Mouse (Mus musculus): ENCODE results near the gene Med16. TPM values are rescaled to one million over a fixed set of nuclear protein-coding genes. Genes with fewer than 3 reads are reported as not detected.
A peak's percentile ranks its signal among the peaks of the same experiment; 100 is the strongest.

Med16 gene
- total RNA-seq, 2 experiments from 2014 or later: 31.2 to 32.8 TPM

DNA sequence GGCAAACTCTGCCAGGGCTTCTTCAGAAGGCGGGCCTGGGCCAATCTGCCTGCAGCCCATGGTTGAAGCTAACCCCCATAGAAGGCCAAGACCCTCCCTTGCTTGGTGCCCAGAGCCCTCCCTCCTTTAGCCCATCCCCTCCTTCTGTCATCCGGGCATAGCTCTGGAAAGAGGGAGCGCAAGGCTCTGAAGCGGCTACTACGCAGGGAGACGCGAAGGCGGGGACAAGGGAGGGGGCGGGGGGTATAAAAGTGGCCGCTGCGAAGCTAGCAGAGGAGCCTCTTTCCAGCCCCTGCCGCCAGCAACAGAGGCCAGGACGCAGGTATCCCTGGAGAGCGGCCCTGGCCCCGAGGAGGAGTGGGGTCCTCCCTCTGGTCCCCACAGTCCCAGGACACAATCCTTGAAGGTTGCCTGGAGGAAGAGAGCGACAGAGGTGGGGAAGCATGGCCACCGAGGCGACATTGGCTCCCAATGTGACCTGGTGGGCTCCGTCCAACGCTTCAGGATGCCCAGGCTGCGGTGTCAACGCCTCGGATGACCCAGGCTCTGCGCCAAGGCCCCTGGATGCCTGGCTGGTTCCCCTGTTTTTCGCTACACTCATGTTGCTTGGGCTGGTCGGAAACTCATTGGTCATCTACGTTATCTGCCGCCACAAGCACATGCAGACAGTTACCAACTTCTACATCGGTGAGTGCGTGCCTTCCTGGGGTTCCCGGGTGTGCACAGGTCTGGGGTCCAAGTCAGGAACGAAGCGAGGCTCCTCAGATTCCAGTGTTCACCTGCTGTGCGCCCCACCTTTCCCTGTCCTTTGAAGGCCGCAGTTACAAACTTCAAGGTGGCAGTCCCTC, 9.7 kb upstream of the Med16 start:
- DNase-seq (ENCODE audit: low spot score): no peak

- DNase-seq (ENCODE audit: low spot score): no peak
Measured at GRCm38 (mm10) chr10:79917532-79918100, 8.9 kb upstream of the Med16 start.

DNA sequence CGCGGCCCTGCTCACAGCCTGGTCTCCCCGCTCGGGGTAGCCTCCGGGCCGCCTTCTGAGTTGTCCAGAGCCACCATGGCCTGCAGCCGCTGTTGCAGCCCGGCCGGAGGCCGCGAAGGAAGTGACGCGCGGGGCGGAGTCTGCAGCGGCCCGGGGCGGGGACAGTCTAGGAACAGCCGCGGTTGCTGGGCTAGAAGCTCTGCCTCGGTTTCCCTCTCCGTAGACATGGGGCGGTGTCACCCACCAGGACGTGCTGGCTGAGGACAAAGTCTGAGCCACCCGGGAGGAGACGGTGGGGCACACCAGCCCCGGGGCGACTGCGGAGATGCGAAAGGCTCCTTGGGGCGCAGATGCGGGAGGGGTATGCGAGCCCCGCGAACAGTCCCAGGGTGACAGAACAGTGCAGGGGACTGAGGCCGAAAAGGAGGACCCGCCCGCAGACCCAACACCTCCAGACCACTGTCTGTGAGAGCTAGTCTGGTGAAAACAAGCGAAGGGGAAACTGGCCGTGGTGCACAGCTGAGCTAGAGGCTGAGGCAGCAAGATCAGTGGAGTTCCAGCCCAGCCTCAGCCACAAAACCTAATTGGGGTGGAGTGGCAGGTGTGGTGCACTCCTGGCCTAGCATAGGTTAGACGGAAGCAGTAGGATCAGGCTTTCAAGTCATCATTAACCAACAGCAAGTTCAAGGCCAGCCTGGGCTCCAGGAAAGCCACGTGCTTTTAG, 8.2 kb upstream of the Med16 start, which contains the start of gene Kiss1r:
Kiss1r (plus strand) TSS at position 164 of the 724 bp plus-strand sequence.
- DNase-seq (ENCODE audit: low spot score): peak; percentile 85

DNA sequence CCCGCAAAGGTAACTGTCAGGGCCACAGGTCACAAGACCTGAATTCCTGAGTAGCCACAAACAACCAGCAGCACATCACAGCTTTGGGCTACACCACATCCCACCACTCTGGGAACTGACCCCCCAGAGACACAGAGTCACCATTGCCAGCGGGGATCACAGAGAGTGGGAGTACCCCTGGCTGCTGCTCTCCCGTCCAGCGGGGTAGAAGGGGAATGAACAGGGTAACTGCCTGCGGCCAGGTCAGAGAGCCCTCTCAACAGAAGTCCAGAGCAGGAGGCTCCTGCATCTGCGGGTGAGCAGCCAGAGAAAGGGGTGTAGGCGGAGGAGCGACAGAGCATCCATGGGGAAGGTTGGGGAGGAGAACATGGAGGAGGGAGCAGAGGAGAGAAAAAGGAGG, 7.4 kb upstream of the Med16 start:
- no peak for DNase-seq (ENCODE audit: low spot score)

DNA sequence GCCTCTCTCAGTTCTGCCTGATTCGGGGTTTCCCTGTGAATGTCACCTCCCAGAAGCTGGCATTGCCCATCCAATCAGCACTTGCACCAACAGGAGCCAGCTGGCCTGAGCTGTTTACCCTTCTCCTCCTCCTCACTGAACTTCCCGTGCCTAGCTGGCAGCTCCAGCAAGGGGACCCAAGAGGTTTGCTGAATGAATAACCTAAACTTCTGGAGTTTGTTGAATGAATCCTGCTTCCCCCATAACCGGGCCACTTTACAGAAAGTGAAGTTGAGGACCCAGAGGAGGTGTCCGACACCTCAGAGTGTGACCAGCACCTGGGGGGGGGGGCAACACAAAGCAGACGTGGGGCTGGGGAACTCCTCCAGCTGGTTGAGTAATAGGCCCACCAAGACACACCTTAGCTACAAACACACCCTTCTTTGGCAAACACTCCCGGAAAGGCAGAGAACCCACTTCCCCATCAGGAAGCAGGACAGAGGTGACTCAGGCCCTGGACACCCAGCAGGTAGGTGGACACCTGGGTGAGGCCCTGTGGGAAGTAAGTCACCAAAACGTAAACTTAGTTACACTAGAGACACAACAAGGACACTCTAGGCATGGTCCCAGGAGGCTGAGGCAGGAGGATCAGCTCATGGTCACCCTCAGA, 6.3 kb upstream of the Med16 start:
- no peak for DNase-seq (ENCODE audit: low spot score)

DNA sequence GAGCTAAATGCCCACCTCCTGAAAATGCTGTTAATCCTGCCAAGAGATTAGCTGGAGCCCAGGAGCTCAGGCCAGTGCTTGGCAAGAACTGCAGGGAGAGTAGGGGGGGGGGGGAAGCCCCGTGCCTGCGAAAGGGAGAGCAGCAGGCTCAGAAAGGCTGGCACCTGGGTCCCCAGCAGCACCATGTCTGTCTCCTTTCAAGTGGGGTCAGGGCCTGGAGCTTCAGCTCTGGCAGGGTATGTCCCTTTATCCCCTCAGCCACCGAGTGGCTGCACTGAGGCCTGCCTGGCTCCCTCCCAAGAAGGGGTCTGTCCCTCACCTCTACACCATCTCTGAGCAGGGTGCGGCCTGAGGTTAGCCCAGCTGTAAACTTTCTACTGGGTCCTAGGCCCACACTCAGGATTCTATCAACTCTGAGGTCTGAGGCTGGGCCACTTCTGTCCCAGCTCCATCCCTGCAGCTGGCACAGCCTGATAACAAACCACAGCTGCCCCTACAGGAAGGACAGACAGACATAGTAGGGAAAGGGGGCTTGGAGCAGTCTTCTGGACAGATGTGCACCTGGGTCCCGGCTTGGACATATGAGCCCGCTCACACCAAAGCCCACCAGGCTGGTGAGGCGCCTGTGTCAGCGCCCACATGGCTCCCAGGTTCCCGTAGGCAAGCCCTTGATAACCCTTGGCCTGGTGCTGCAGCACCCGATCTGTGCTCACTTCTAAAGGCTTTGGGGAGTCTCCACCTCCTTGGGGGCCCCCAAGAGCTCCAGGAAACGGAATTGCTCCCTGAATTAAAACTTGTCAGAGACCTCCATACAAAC, 5.6 kb upstream of the Med16 start:
- DNase-seq (ENCODE audit: low spot score): no peak

GRCm38 (mm10) chr10:79912412-79912811, 3.7 kb upstream of the Med16 start:
- no peak for DNase-seq (ENCODE audit: low spot score)

DNA sequence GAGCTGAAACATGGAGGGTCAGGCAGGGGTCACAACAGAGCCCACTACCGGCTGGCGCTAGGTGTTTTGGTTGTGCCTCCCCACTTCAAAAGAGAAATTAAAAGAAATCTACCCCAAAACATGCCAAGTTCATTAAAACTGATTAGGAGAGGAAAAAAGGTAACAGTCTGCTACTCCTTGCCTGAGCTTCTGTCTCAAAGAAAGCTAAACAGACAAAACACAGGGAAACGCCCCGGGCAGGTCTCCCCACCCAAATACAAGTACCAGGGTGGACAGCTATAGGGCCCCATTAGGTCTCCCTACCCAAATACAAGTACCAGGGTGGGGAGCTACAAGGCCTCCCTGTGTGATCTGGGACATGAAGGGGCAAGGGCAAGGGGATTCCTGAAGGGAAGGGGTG, 1.8 kb upstream of the Med16 start, which contains the start of gene Gm26602:
Gm26602 (plus strand) TSS at position 301 of the 400 bp plus-strand sequence.
- DNase-seq (ENCODE audit: low spot score): no peak

DNA sequence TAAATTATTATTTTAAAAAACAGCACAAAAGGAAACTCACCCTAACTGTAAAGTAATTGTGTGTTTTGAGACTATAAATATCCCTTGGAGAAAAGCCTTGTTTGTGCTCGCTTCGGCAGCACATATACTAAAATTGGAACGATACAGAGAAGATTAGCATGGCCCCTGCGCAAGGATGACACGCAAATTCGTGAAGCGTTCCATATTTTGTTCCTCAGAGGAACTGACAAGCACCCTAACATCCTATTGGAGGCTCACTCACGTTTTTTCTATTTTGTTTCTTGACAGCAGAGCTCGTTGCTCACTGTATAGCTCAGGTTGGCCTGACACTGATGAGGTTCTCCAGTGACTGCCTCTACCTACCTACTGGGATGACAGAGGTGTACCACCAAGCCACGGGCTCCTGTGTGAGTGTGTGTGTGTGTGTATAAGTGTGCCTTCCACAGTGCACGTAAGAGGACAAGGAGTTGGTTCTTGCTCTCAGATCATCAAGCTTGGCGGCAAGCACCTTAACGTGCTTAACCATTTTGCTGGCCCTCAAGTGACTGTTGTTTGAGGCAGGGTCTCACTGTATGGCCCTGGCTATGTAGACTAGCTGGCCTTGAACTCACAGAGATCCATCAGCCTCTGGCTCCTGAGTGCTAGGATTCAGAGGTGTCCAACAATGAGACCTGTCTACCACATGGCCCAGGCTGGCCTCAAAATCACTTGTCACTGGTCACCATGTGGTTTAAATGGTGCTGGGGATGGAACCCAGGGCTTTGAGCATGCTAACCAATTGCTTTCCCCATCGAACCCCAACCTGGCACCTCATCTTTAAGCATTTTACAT, 584 bp upstream of the Med16 start:
- no peak for DNase-seq (ENCODE audit: low spot score)

GRCm38 (mm10) chr10:79907415-79907814, 1.3 kb downstream of the Med16 start:
- no peak for DNase-seq (ENCODE audit: low spot score)

GRCm38 (mm10) chr10:79906712-79907111, 2.0 kb downstream of the Med16 start:
- no peak for DNase-seq (ENCODE audit: low spot score)

- DNase-seq (ENCODE audit: low spot score): no peak
Measured at GRCm38 (mm10) chr10:79900951-79901410, 7.7 kb downstream of the Med16 start.

DNA sequence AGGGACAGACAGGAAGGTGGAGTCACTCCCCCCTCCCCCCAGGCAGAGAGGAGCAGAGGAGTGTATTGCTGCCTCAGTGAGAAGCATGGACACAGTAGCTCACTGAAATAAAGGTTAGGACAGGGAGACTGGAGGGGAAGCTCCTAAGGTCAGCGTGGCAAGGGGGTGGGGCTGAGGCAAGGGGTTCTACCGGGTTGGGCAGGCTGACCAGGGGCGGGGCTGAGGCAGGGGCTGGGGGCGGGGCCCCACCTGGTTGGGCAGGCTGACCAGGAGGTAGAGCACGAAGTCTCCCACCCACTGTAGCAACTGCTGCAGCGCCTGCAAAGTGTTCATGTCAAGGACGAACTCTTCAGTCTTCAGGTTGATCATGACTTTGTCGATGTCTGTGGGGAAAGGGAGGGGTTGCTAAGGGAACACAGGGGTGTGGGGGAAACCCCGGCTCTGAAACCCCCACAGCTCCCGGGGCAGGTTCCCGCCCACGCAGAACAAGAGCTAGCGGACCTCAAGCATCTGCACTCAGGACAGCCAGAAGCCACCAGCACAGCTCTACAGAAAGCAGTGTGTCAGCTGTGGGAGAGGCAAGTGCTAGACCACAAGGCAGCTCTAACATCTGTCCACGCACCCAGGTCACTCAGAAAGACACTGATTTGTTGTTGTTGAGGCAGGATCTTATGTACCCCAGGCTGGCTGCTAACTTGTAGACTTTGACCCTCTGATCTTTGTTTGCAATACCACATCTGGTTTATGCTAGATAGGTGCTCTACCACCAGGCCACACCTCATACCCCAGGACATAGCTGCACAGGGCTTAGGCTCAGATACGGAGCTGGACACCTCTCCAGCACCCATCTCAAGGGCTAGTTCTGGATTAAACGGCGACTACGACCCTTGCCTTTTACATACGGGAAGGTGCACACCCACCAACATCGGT, 11.1 kb downstream of the Med16 start:
- DNase-seq (ENCODE audit: low spot score): no peak

DNA sequence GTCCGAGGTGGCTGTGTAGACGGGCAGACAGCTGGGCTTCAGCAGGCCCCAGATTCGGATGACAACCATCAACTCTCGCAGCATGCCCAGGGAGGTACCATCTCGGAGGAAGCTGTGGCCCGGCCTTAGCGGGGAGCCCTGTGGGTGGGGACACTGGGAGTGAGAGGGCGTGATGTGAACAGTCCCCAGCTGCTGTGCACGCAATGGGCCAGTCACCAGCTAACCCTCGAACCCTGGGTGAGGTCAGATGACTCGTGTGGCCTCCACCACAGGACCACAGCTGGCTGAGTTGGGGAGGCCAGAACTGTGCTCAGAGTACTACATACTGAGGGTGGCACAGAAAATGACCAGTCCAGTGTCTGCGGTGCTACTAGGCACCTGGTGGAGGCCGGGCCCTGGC, 11.9 kb downstream of the Med16 start:
- no peak for DNase-seq (ENCODE audit: low spot score)

- no peak for DNase-seq (ENCODE audit: low spot score)
Measured at GRCm38 (mm10) chr10:79896306-79896705, 12.4 kb downstream of the Med16 start.

DNA sequence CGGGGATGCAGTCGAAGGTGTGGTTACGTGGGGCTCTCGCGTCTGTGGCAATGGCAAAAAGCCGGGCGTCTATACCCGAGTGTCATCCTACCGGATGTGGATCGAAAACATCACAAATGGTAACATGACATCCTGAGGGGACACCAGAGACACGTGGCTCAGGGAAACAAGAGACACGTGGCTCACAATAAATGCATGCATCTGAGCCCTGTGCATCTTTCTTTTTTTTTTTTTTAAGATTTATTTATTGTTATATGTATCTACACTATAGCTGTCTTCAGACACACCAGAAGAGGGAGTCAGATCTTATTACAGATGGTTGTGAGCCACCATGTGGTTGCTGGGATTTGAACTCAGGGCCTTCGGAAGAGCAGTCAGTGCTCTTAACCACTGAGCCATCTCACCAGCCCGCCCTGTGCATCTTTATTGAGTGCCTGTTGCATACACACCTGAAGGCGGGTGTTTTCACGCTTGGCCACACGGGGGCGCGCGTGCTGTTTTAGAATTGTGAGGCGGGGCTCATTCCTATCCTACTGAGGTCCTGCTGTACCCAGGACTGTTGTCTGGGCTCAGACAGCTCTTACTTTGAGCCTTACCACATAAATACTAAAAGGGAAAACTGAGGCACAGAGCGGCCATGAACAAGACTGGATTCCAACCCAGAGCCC, 16.1 kb downstream of the Med16 start:
- peak; percentile 74 for DNase-seq (ENCODE audit: low spot score)

DNA sequence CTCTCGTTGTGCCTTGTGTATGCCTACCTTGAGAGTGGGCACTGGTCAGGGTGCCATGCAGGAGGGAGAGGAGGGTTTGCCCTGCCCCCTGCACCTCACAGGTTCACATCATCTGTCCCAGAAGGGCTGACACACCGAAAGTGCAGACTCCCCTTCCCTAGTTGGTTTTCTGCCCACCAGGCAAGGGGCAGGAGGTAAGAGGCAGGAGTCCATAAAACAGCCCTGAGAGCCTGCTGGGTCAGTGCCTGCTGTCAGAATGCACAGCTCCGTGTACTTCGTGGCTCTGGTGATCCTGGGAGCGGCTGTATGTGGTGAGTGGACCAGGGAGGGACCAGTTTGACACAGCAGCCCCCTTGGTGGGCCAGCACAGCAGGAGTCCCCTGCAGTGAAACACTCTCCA, 18.1 kb downstream of the Med16 start, which contains the start of gene Cfd:
Cfd (plus strand) TSS at position 184 of the 400 bp plus-strand sequence.
- DNase-seq (ENCODE audit: low spot score): no peak

- DNase-seq (ENCODE audit: low spot score): no peak
Measured at GRCm38 (mm10) chr10:79889386-79889785, 19.3 kb downstream of the Med16 start.

Measured in gastrocnemius, adult 18-20 months (tissue).